Mouse (Mus musculus): ENCODE data around the gene Elmsan1.

Gene Elmsan1

DNA sequence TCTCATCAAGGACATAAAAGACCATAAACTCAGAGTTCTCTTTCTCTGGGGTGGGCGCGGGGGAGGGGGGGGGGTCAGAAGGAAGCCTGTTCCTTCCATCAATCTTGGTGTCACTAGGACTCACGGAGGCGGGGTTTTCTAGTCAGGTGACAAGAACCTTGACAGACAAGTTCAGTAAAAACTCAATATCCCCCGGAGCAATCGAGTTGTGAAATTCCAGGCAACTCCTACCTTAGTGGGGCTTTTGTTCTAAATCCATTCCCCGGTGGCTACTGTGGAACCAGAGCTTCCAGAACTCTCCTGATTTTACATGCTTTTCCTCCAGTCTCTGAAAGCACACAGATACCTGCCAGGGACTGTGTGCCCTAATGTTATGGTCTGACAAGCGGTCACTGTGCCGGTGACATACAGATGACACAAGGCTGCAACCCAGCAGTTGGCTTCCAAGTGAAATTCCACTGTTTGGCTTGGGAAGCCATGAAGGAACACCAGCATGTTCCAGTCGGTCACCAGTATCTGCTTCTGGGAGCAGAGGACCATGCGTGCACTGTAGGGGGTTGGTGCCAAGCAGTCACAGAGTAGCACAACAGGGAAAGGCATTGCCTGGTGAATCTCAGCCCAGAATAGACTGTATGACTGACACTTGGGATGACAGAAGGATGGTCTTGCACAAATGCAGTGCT, 2.8 kb downstream of the Elmsan1 start:
- no peak for DNase-seq (ENCODE audit: low read depth, low spot score)

DNA sequence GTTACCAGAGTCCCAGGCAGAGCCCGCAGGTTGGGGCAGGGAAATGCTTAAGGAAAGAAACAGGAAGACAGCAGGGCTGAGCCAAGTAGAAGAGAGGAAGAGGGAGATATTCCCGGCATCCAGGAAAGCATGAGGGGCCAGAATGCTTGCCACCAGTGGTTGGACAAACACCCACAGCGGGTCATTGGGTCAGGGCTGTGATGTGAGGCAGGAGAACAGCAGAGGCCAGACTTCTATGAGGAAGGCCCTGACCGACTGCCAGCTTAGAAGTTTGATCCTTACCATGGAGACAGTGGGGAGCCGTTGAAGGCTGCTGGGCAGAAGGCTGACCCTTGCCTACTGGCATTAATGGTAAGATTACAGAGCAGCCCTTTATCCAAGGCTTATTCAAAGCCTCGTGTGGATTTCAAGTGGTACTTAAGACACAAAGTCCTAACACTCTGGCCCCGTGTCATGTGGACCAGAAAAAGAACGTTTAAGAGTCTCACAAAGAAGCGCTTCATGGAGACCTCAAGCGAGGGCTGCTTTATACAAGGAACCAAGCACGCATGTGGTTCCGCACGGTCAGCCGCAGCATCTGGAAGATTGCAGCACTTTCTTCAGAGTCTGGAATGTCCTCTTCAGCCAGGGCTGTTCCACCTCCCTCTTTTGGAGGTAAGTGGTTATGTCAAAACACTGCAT, 4.0 kb downstream of the Elmsan1 start:
- no peak for DNase-seq (ENCODE audit: low read depth, low spot score)

DNA sequence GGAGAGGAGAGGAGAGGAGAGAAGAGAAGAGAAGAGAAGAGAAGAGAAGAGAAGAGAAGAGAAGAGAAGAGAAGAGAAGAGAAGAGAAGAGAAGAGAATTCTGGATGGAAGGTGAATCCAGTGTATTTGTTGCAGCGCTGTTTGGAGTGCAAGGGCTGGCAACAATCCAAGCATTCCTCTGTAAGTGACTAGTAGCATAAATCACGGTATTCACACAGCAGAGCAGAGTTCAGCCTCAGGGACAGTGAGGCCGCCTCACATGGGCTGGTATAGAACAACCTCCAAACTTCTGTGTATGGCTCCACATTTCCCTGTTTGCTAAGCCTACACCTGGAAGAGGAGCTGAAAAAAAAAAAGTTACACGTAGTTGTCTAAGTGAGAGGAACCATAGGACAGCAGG, 6.4 kb downstream of the Elmsan1 start:
- no peak for DNase-seq (ENCODE audit: low read depth, low spot score)

GRCm38 (mm10) chr12:84211021-84211538, 7.6 kb downstream of the Elmsan1 start:
- no peak for DNase-seq (ENCODE audit: low read depth, low spot score)

GRCm38 (mm10) chr12:84210288-84210687, 8.4 kb downstream of the Elmsan1 start:
- no peak for DNase-seq (ENCODE audit: low read depth, low spot score)

DNA sequence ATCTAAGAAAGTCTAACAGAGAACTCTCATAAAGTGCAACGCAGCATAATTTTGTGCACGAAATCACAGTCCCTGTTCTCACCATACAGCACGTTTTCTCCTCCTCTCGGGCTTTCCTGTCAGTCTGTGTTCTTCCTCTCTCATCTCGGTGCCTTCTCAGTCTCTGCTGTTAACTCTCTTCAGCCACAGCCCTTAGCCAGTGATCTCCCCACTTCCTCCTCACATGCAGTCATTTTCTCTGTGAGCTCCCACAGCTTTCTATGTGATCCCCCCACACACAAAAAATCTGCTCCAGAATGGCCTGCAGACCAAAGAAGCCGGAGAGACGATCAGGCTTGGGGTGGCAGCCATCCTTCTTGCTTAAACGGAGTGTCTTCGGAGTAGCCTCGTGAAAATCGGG, 9.6 kb downstream of the Elmsan1 start:
- DNase-seq (ENCODE audit: low read depth, low spot score), result no peak

GRCm38 (mm10) chr12:84207209-84207817, 11.4 kb downstream of the Elmsan1 start:
- DNase-seq (ENCODE audit: low read depth, low spot score), result no peak

DNA sequence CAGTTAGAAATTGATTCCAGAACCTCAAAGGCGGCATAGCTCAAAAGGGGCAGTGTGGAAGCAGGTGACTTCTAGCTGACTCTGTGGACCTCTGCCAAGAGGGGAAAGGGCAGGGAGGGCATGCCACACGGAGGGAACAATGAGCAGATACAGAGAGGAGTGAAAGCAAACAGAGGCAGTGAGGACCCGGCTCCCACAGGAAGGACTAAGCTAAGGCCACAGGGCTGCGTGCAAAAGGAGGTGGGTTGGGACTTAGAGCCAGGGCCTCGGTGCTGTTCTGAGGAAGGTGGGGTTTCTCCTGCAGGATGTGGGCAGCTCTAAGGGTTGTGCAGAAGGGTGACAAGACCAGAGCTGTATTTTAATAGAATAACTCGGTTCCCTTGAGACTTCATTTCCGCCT, 12.2 kb downstream of the Elmsan1 start:
- DNase-seq (ENCODE audit: low read depth, low spot score), result no peak

DNA sequence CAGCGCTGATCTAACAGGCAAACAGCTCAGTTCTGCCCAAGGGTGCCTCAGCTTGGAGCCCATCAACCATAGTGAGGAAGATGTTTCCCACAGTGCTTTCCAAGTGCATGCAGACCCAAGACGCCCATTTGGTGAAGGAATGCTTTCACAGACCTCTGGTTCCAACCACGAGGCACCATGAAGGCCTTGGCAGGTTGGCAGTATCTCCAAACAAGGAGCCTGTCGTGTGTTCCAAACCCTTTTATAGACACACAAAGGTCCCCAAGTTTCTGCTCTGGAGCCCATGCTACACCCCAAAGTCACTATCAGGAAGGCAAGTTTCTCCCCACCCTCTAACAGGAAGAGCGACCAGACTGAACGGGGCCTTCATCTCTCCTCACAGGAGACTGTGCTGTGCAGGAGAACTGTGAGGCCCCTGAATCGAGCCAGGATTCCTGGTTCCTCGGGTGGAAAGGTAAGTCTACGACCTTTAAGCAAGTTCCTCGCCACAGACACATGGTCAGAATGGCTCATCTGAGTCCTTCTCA, 13.0 kb downstream of the Elmsan1 start:
- DNase-seq (ENCODE audit: low read depth, low spot score), result no peak

- no peak for DNase-seq (ENCODE audit: low read depth, low spot score)
Measured at GRCm38 (mm10) chr12:84204662-84205061, 14.0 kb downstream of the Elmsan1 start.

DNA sequence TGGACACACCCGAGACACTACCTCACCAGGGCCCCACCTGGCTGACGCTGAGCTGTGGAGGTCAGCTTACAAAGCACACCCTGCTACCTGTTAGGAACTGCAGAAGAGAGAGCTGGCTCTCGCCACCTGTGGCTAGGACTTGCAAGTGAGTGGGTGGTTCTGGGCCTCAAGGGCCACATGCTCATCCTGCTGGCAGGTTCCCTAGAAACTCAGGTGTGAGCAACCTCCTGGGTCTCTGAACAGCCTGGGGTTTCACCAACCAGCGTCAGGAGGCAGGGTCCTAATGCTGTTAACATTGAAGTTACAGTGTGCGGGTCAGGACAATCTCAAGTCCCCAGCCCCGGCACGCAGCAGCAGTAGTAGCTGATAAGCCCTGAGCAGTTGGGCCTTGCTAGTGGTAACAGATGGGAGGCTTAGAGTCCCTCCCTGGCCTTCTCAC, 14.9 kb downstream of the Elmsan1 start:
- no peak for DNase-seq (ENCODE audit: low read depth, low spot score)

GRCm38 (mm10) chr12:84203170-84203777, 15.4 kb downstream of the Elmsan1 start:
- DNase-seq (ENCODE audit: low read depth, low spot score), result no peak

- no peak for DNase-seq (ENCODE audit: low read depth, low spot score)
Measured at GRCm38 (mm10) chr12:84202561-84202960, 16.1 kb downstream of the Elmsan1 start.

- no peak for DNase-seq (ENCODE audit: low read depth, low spot score)
Measured at GRCm38 (mm10) chr12:84201686-84202484, 16.8 kb downstream of the Elmsan1 start.

GRCm38 (mm10) chr12:84201222-84201621, 17.5 kb downstream of the Elmsan1 start:
- DNase-seq (ENCODE audit: low read depth, low spot score), result no peak

DNA sequence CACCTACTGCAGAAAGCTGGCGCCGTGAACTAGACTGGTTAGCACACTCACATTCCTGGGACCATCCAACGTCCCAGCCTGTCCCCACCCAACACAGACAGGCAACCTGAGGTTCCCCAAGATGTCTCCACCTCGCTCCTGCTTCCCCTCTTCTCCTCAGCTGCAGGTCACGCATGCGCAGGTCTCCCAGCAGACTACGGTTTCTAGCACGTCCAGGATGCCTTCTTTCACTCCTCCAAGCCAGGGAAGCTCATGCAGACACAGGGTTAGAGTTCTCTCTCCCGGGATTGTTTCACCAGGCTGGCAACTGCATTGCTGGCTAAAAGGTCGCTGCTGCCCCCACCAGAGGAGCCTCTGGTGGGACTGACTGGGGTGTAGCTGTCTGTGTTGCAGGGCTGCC, 19.8 kb downstream of the Elmsan1 start:
- no peak for DNase-seq (ENCODE audit: low read depth, low spot score)

- DNase-seq (ENCODE audit: low read depth, low spot score), result no peak
Measured at GRCm38 (mm10) chr12:84198076-84198679, 20.5 kb downstream of the Elmsan1 start.

GRCm38 (mm10) chr12:84195195-84195594, 23.5 kb downstream of the Elmsan1 start:
- no peak for DNase-seq (ENCODE audit: low read depth, low spot score)

GRCm38 (mm10) chr12:84194400-84195109, 24.1 kb downstream of the Elmsan1 start:
- DNase-seq (ENCODE audit: low read depth, low spot score), result no peak

Data from skeletal muscle tissue, adult 2 months (tissue).